ENCODE assay signal across 11 mouse cellular contexts in the genomic region with DNA sequence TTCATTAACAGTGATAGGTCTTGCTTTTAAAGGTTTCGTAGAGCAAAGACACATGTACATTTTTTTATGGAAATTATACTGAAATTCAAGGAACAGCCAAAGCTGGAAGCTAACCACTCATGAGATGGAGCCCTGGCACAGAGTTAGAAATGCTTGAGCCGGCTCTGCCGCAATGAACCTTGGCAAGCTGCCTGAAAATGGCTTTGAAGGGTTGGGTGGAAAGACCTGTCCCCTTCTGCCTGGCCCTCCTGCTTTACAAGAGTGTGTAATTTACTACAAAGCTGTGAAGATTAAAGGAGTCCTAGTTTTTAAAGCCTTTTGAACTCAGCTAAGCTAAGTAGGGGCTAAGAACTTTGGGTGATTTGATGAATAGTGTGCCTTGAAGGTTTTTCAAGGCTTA. TPM values are rescaled to one million over a fixed set of nuclear protein-coding genes. Genes with fewer than 3 reads are reported as not detected.
A peak's percentile ranks its signal among the peaks of the same experiment; 100 is the strongest.
DNase-seq lines count a peak whose midpoint lies in the region; ATAC-seq lines count a peak whose summit lies in the region.
"Had no signal": no experiment of that assay in that cellular context is flagged by ENCODE, and none has a peak within 500 bp of the region (broad histone marks: within the 10 kb centered on the region; RNA-seq: fewer than 3 reads in every experiment).

No protein-coding gene starts in this region.

- H3K9ac ChIP-seq in neural tube, embryonic 15.5 days (replicated peaks) = no peak overlapping the region
- H3K9ac ChIP-seq: liver, embryonic 15.5 days had no signal

- H3K4me2 ChIP-seq in neural tube, embryonic 15.5 days = no peak overlapping the region
- H3K4me2 ChIP-seq: liver, embryonic 15.5 days had no signal

- no peaks in the 10 kb centered on the region for H3K4me1 ChIP-seq in neural tube, embryonic 15.5 days
- H3K4me1 ChIP-seq: liver, embryonic 15.5 days had no signal

- peak; percentile 14 for DNase-seq in gastrocnemius, postnatal 10 days
- DNase-seq in gastrocnemius, postnatal 36 days = no peak
- DNase-seq in right cerebral cortex, adult 18-20 months = peak; percentile 17
- no peak for DNase-seq in right cerebral cortex, postnatal 36 days (ENCODE audit: low spot score in 2 of 2)
- peak; percentile 68 for DNase-seq in heart, postnatal 4 days
- DNase-seq in lung, postnatal 14 days = peak; percentile 78
- DNase-seq in natural killer cell, adult 2 months (ENCODE audit: low spot score in 2 of 2) = no peak

- intact Hi-C loops in gastrocnemius, postnatal 36 days (cut with DNase I) = no loop called here

- H3K36me3 ChIP-seq in neural tube, embryonic 15.5 days = peaks cover 45% of the 10 kb centered on the region

- ATAC-seq in neural tube, embryonic 15.5 days (ENCODE audit: low FRiP score) = no peak
- ATAC-seq: CD4-positive, CD25-positive, alpha-beta regulatory T cell, adult 4 months had no signal

- no peaks in the 10 kb centered on the region for H3K9me3 ChIP-seq in neural tube, embryonic 15.5 days (replicated peaks)
- H3K9me3 ChIP-seq: liver, embryonic 15.5 days had no signal

- WGBS in neural tube, embryonic 15.5 days = 46% methylated on average over 3 of the region's 3 CpGs

- H3K27me3 ChIP-seq in neural tube, embryonic 15.5 days (replicated peaks) = no peaks in the 10 kb centered on the region
- H3K27me3 ChIP-seq: liver, embryonic 15.5 days had no signal

- no peak overlapping the region for H3K27ac ChIP-seq in neural tube, embryonic 15.5 days (replicated peaks)
- H3K27ac ChIP-seq: liver, embryonic 15.5 days had no signal

- H3K4me3 ChIP-seq in neural tube, embryonic 15.5 days (replicated peaks) = no peak overlapping the region
- H3K4me3 ChIP-seq: liver, embryonic 15.5 days; myocyte had no signal

RNA-seq across cellular contexts. Expression of a gene that starts 19.6 kb away (rescaled TPM):
- under 1 TPM; 0.56 to 0.82 TPM for total RNA-seq in gastrocnemius, postnatal 10 days (2021)
- 1 to 10 TPM; 2.8 to 3.4 TPM for total RNA-seq in gastrocnemius, postnatal 36 days (2021)
- total RNA-seq in heart, postnatal 4 days (2021) = 1 to 10 TPM in 1 of 2 experiments, under 1 TPM in 1; 0.60 to 1.2 TPM
- polyA plus RNA-seq in neural tube, embryonic 15.5 days (2015; fragmentation: Nextera tagmentation; extraction: Ambion mirVana) = 0.33 and 0.40 TPM in 2 replicates
- polyA plus RNA-seq: liver, embryonic 15.5 days; myocyte had no signal

RNA-seq across cellular contexts. Expression of a gene that starts 23.4 kb away (rescaled TPM):
- total RNA-seq in gastrocnemius, postnatal 10 days (2021) = 10 to 100 TPM; 33.8 to 40.4 TPM
- total RNA-seq in gastrocnemius, postnatal 36 days (2021) = 10 to 100 TPM; 39.8 to 46.9 TPM
- total RNA-seq in heart, postnatal 4 days (2021) = 10 to 100 TPM; 56.1 to 59.3 TPM
- 42.0 and 50.9 TPM in 2 replicates for polyA plus RNA-seq in neural tube, embryonic 15.5 days (2015; fragmentation: Nextera tagmentation; extraction: Ambion mirVana)

RNA-seq across cellular contexts. Expression of a gene that starts 23.7 kb away (rescaled TPM):
- 10 to 100 TPM; 28.6 to 31.3 TPM for total RNA-seq in gastrocnemius, postnatal 10 days (2021)
- total RNA-seq in gastrocnemius, postnatal 36 days (2021) = 10 to 100 TPM; 35.1 to 35.2 TPM
- 10 to 100 TPM; 33.4 to 35.2 TPM for total RNA-seq in heart, postnatal 4 days (2021)
- polyA plus RNA-seq in neural tube, embryonic 15.5 days (2015; fragmentation: Nextera tagmentation; extraction: Ambion mirVana) = 15.3 and 22.3 TPM in 2 replicates

Comparison
In these comparisons a context has a peak if more than half of its experiments do, and no peak if none do; other contexts are left out.
1. DNase-seq: peak in gastrocnemius, postnatal 10 days (single experiment), right cerebral cortex, adult 18-20 months (single experiment), heart, postnatal 4 days (single experiment) and lung, postnatal 14 days (single experiment); none in gastrocnemius, postnatal 36 days (0 of 2), right cerebral cortex, postnatal 36 days (0 of 2) and natural killer cell, adult 2 months (0 of 2).